Mouse (Mus musculus): ENCODE results near the gene Sprr1b. TPM values are rescaled to one million over a fixed set of nuclear protein-coding genes. Genes with fewer than 3 reads are reported as not detected.

Sprr1b gene
- polyA plus RNA-seq, 1 experiment from 2014 or later, result not detected

DNA sequence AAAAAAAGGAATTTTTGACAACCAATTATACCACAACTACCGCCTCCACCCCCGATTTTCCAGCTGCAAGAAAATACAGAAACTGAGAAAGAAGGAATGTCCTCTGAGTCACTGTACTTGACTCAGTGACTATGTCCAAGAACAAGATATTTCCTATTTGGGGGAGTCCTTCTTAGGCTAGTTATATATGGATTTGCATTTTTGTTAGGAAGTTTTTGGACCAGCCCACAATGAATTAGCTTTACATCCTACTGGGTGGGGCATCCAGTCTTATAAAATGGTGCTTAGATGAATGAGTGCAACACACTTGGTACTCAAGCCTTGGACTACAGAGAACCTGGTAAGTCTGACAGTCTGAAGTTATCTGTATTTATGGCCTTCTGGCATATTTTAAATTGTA is 6.3 kb downstream of the Sprr1b start, which contains the start of gene Sprr2k:
Gene Sprr2k, plus strand, starts transcription at position 301 of the 400 bp plus-strand sequence.
- Histone ChIP-seq H3K36me3 (replicated peaks; ENCODE audit: control insufficient read depth, insufficient read depth) (no peaks in the 10 kb centered on the region), H3K9me3 (ENCODE audit: control insufficient read depth, low read length) (no peaks in the 10 kb centered on the region), H3K4me3 (replicated peaks; ENCODE audit: low read length) (no peak within 1 kb of the TSS), H3K4me2 (replicated peaks) (no peak within 1 kb of the TSS), H3K27me3 (ENCODE audit: control insufficient read depth, insufficient read depth, low read length) (no peaks in the 10 kb centered on the region), H3K4me1 (replicated peaks; ENCODE audit: control insufficient read depth, insufficient read depth, low read length) (no peaks in the 10 kb centered on the region), H3K9ac (no peak within 1 kb of the TSS), H3K27ac (no peak within 1 kb of the TSS)
- WGBS, result 98% methylated on average over 2 of the region's 2 CpGs
- no peak for ATAC-seq (ENCODE audit: low FRiP score)
- no peak for DNase-seq (ENCODE audit: low spot score)

GRCm38 (mm10) chr3:92429323-92429722 is 9.3 kb downstream of the Sprr1b start, which contains the start of gene Gm9774:
Gene Gm9774 (minus strand): TSS chr3:92429423.
- no peak within 1 kb of the TSS for H3K4me2 ChIP-seq (replicated peaks)
- no peak within 1 kb of the TSS for H3K27ac ChIP-seq
- WGBS, result 88% methylated on average over 6 of the region's 6 CpGs
- H3K27me3 ChIP-seq (ENCODE audit: control insufficient read depth, insufficient read depth, low read length), result no peaks in the 10 kb centered on the region
- H3K9me3 ChIP-seq (ENCODE audit: control insufficient read depth, low read length), result no peaks in the 10 kb centered on the region
- ATAC-seq (ENCODE audit: low FRiP score) (no peak), DNase-seq (ENCODE audit: low spot score) (no peak)
- no peaks in the 10 kb centered on the region for H3K36me3 ChIP-seq (replicated peaks; ENCODE audit: control insufficient read depth, insufficient read depth)
- H3K9ac ChIP-seq, result no peak within 1 kb of the TSS
- H3K4me1 ChIP-seq (replicated peaks; ENCODE audit: control insufficient read depth, insufficient read depth, low read length), result no peaks in the 10 kb centered on the region
- H3K4me3 ChIP-seq (replicated peaks; ENCODE audit: low read length), result no peak within 1 kb of the TSS

DNA sequence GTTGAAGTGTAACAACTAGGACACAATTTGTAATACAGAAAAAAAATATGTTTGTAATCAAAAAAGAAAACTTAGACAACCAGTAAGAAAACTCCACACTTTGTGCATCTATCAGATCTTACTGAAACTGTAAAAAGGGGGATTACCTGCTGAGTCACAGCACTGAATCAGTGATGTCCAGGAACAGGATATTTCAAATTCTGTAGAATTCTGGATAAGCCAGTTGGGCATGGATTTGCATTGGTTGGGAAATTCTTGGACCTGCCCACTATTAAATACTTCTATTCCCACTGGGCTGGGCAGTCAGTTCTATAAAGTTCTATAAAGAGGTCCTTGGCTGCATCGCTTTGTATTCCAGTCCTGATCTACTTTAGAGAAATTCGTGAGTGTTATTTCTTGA is 20.8 kb downstream of the Sprr1b start, which contains the start of gene Sprr2j-ps:
Gene Sprr2j-ps, plus strand, starts transcription at position 301 of the 400 bp plus-strand sequence.
- no peak within 1 kb of the TSS for H3K9ac ChIP-seq
- no peaks in the 10 kb centered on the region for H3K27me3 ChIP-seq (ENCODE audit: control insufficient read depth, insufficient read depth, low read length)
- H3K4me1 ChIP-seq (replicated peaks; ENCODE audit: control insufficient read depth, insufficient read depth, low read length), result no peaks in the 10 kb centered on the region
- H3K36me3 ChIP-seq (replicated peaks; ENCODE audit: control insufficient read depth, insufficient read depth), result no peaks in the 10 kb centered on the region
- H3K9me3 ChIP-seq (ENCODE audit: control insufficient read depth, low read length), result no peaks in the 10 kb centered on the region
- no peak within 1 kb of the TSS for H3K4me2 ChIP-seq (replicated peaks)
- no peak within 1 kb of the TSS for H3K4me3 ChIP-seq (replicated peaks; ENCODE audit: low read length)
- ATAC-seq (ENCODE audit: low FRiP score), result no peak
- no peak for DNase-seq (ENCODE audit: low spot score)
- H3K27ac ChIP-seq, result no peak within 1 kb of the TSS
- WGBS, result 96% methylated on average over 2 of the region's 2 CpGs

GRCm38 (mm10) chr3:92407691-92408090 is 30.9 kb downstream of the Sprr1b start, which contains the start of gene Sprr2i:
Gene Sprr2i (plus strand): TSS chr3:92407991.
- 95% methylated on average over 2 of the region's 2 CpGs for WGBS
- Histone ChIP-seq H3K27me3 (ENCODE audit: control insufficient read depth, insufficient read depth, low read length) (no peaks in the 10 kb centered on the region), H3K9ac (no peak within 1 kb of the TSS), H3K9me3 (ENCODE audit: control insufficient read depth, low read length) (no peaks in the 10 kb centered on the region), H3K27ac (no peak within 1 kb of the TSS), H3K4me2 (replicated peaks) (no peak within 1 kb of the TSS), H3K4me1 (replicated peaks; ENCODE audit: control insufficient read depth, insufficient read depth, low read length) (no peaks in the 10 kb centered on the region), H3K4me3 (replicated peaks; ENCODE audit: low read length) (no peak within 1 kb of the TSS), H3K36me3 (replicated peaks; ENCODE audit: control insufficient read depth, insufficient read depth) (no peaks in the 10 kb centered on the region)
- no peak for DNase-seq (ENCODE audit: low spot score)
- no peak for ATAC-seq (ENCODE audit: low FRiP score)

- Histone ChIP-seq H3K4me1 (replicated peaks; ENCODE audit: control insufficient read depth, insufficient read depth, low read length) (no peaks in the 10 kb centered on the region), H3K9me3 (ENCODE audit: control insufficient read depth, low read length) (no peaks in the 10 kb centered on the region), H3K27ac (no peak overlapping the region), H3K4me2 (replicated peaks) (no peak overlapping the region), H3K9ac (no peak overlapping the region), H3K27me3 (ENCODE audit: control insufficient read depth, insufficient read depth, low read length) (no peaks in the 10 kb centered on the region), H3K36me3 (replicated peaks; ENCODE audit: control insufficient read depth, insufficient read depth) (no peaks in the 10 kb centered on the region), H3K4me3 (replicated peaks; ENCODE audit: low read length) (no peak overlapping the region)
- ATAC-seq (ENCODE audit: low FRiP score) (no peak), DNase-seq (ENCODE audit: low spot score) (no peak)
- WGBS, result 73% methylated on average over 1 of the region's 1 CpGs
Observed at GRCm38 (mm10) chr3:92394301-92394700, 44.3 kb downstream of the Sprr1b start.

Other genes starting within 250 kb of the Sprr1b start
- gene Sprr2a1, start 223.0 kb downstream of the Sprr1b start, polyA plus RNA-seq (2014; fragmentation: Nextera tagmentation; extraction: Ambion mirVana), result not detected in 2 replicates
- gene Sprr2a2, start 222.9 kb downstream of the Sprr1b start, polyA plus RNA-seq (2014; fragmentation: Nextera tagmentation; extraction: Ambion mirVana), result not detected in 2 replicates
- not detected in 2 replicates for gene Sprr2a3, start 153.4 kb downstream of the Sprr1b start, polyA plus RNA-seq (2014; fragmentation: Nextera tagmentation; extraction: Ambion mirVana)
- 0.27 TPM in 1 of 2 replicates, not detected in the other for gene Sprr2b, start 122.2 kb downstream of the Sprr1b start, polyA plus RNA-seq (2014; fragmentation: Nextera tagmentation; extraction: Ambion mirVana)
- not detected in 2 replicates for gene Sprr2d, start 99.6 kb downstream of the Sprr1b start, polyA plus RNA-seq (2014; fragmentation: Nextera tagmentation; extraction: Ambion mirVana)
- gene Sprr2e, start 86.6 kb downstream of the Sprr1b start, polyA plus RNA-seq (2014; fragmentation: Nextera tagmentation; extraction: Ambion mirVana), result not detected in 2 replicates
- gene Sprr2f, start 73.6 kb downstream of the Sprr1b start, polyA plus RNA-seq (2014; fragmentation: Nextera tagmentation; extraction: Ambion mirVana), result not detected in 2 replicates
- gene Sprr2h, start 53.1 kb downstream of the Sprr1b start, polyA plus RNA-seq (2014; fragmentation: Nextera tagmentation; extraction: Ambion mirVana), result not detected in 2 replicates
- gene Sprr2i, start 30.8 kb downstream of the Sprr1b start, polyA plus RNA-seq (2014; fragmentation: Nextera tagmentation; extraction: Ambion mirVana), result not detected in 2 replicates
- gene Sprr2j-ps, start 20.7 kb downstream of the Sprr1b start, polyA plus RNA-seq (2014; fragmentation: Nextera tagmentation; extraction: Ambion mirVana), result not detected in 2 replicates
- gene Gm9774, start 9.4 kb downstream of the Sprr1b start, polyA plus RNA-seq (2014; fragmentation: Nextera tagmentation; extraction: Ambion mirVana), result 6.2 and 7.5 TPM in 2 replicates
- gene Sprr2k, start 6.2 kb downstream of the Sprr1b start, polyA plus RNA-seq (2014; fragmentation: Nextera tagmentation; extraction: Ambion mirVana), result not detected in 2 replicates
- not detected in 2 replicates for gene Sprr3, start 19.9 kb upstream of the Sprr1b start, polyA plus RNA-seq (2014; fragmentation: Nextera tagmentation; extraction: Ambion mirVana)
- gene Sprr1a, start 47.1 kb upstream of the Sprr1b start, polyA plus RNA-seq (2014; fragmentation: Nextera tagmentation; extraction: Ambion mirVana), result not detected in 2 replicates
- not detected in 2 replicates for gene Sprr4, start 61.7 kb upstream of the Sprr1b start, polyA plus RNA-seq (2014; fragmentation: Nextera tagmentation; extraction: Ambion mirVana)
- not detected in 2 replicates for gene 2310046K23Rik, start 95.7 kb upstream of the Sprr1b start, polyA plus RNA-seq (2014; fragmentation: Nextera tagmentation; extraction: Ambion mirVana)
- gene Ivl, start 134.9 kb upstream of the Sprr1b start, polyA plus RNA-seq (2014; fragmentation: Nextera tagmentation; extraction: Ambion mirVana), result not detected in 2 replicates
- not detected in 2 replicates for gene Smcp, start 150.2 kb upstream of the Sprr1b start, polyA plus RNA-seq (2014; fragmentation: Nextera tagmentation; extraction: Ambion mirVana)
- gene 2210017I01Rik, start 168.7 kb upstream of the Sprr1b start, polyA plus RNA-seq (2014; fragmentation: Nextera tagmentation; extraction: Ambion mirVana), result not detected in 2 replicates
- not detected in 2 replicates for gene Lce6a, start 182.9 kb upstream of the Sprr1b start, polyA plus RNA-seq (2014; fragmentation: Nextera tagmentation; extraction: Ambion mirVana)
- not detected in 2 replicates for gene Lce1a1, start 209.5 kb upstream of the Sprr1b start, polyA plus RNA-seq (2014; fragmentation: Nextera tagmentation; extraction: Ambion mirVana)
- not detected in 2 replicates for gene Lce1b, start 218.1 kb upstream of the Sprr1b start, polyA plus RNA-seq (2014; fragmentation: Nextera tagmentation; extraction: Ambion mirVana)
- not detected in 2 replicates for gene Lce1a2, start 231.5 kb upstream of the Sprr1b start, polyA plus RNA-seq (2014; fragmentation: Nextera tagmentation; extraction: Ambion mirVana)
- gene Lce1c, start 240.5 kb upstream of the Sprr1b start, polyA plus RNA-seq (2014; fragmentation: Nextera tagmentation; extraction: Ambion mirVana), result not detected in 2 replicates
- not detected in 2 replicates for gene Lce1d, start 248.4 kb upstream of the Sprr1b start, polyA plus RNA-seq (2014; fragmentation: Nextera tagmentation; extraction: Ambion mirVana)